Mouse (Mus musculus): ENCODE data around the gene Ctdsp2.

DNA sequence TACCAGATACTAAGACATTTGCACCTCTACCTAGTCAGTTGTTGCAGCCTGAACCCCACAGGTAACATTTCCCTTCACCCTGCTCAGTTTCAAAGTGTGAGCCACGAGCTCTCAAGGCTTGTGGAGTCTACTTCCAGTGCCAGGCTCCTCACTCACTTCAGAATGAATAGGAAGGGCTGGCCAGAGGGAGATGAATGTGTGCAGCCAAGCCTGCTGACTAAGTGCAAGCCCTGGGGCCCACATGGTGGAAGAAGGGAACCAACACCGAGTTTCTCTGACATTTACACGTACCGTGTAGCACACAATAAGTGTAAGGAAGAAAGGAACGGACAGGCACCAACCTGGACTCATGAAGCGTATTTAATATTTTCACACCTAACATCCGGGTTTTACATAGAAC, 25.3 kb downstream of the Ctdsp2 start:
- TF ChIP-seq GATA1 (IDR thresholded peaks at IDR 0.05; ENCODE audit: low read length), result no peak
- no peak for TF ChIP-seq TAL1 (IDR thresholded peaks at IDR 0.05; ENCODE audit: low read length)

Data from erythroblast, embryonic 14.5 days (primary cell).